Mouse (Mus musculus): Measurements from ENCODE around the gene Mrpl47. TPM values are rescaled to one million over a fixed set of nuclear protein-coding genes. Genes with fewer than 3 reads are reported as not detected.
"Not testable (repeated sequence)": the region's sequence is repeated elsewhere in the genome, so short reads cannot be mapped to it uniquely, and the experiment has no call there.

The Mrpl47 gene
- polyA plus RNA-seq, 1 experiment, result 10.8 TPM

DNA sequence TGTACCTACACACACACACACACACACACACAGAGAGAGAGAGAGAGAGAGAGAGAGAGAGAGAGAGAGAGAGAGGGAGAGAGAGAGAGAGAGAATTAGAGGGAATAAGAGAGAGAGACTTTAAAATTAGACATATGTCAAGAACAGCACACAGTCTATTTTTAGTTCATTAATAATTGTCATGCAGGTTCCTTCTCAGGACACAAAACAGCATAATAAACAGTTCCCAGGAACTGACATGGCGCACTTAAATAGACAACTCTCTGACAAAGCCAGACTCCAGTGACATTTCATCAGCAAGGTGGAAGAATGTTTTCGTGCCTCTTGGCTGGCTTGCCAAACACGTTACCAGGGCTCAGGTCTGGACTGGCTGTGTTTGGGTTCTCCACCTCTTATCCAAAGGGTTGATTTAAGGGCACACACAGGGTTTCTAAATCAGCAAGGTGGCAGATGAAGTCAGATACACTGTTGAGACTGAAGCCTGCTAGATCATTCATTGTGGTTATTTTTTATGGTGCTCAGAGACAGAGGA lies 17.0 kb upstream of the Mrpl47 start:
- no peak for TF ChIP-seq CEBPB (IDR thresholded peaks at IDR 0.05; ENCODE audit: insufficient read depth, poor library complexity, severe bottlenecking)
- TF ChIP-seq REST (IDR thresholded peaks at IDR 0.05; ENCODE audit: insufficient read depth, insufficient read length), result no peak
- TF ChIP-seq POLR2AphosphoS2 (IDR thresholded peaks at IDR 0.05; ENCODE audit: insufficient read length, low read depth), result no peak
- TF ChIP-seq MYOG (IDR thresholded peaks at IDR 0.05; ENCODE audit: control insufficient read depth in 1 of 3, insufficient read depth in 1 of 3, insufficient read length in 2 of 3, low read depth in 2 of 3), result no peak
- no peak for TF ChIP-seq SRF (IDR thresholded peaks at IDR 0.05; ENCODE audit: control insufficient read depth, insufficient read length, low read depth)
- no peak for TF ChIP-seq TCF3 (IDR thresholded peaks at IDR 0.05; ENCODE audit: insufficient read length, low read depth)
- TF ChIP-seq TCF12 (IDR thresholded peaks at IDR 0.05; ENCODE audit: insufficient read depth, poor library complexity, severe bottlenecking), result no peak
- TF ChIP-seq USF1 (IDR thresholded peaks at IDR 0.05; ENCODE audit: low read depth), result no peak
- no peak for TF ChIP-seq MAX (IDR thresholded peaks at IDR 0.05; ENCODE audit: low read depth)
- TF ChIP-seq E2F4 (IDR thresholded peaks at IDR 0.05; ENCODE audit: insufficient read depth), result no peak
- no peak for TF ChIP-seq MYOD1 (IDR thresholded peaks at IDR 0.05; ENCODE audit: control insufficient read depth in 1 of 3, insufficient read length in 2 of 3, low read depth in 2 of 3)
- no peak for TF ChIP-seq POLR2A (IDR thresholded peaks at IDR 0.05; ENCODE audit: insufficient read length, low read depth)
- H3ac ChIP-seq (ENCODE audit: control insufficient read depth, insufficient read length), result no peak overlapping the region
- H3K27me3 ChIP-seq (ENCODE audit: control insufficient read depth, insufficient read depth, insufficient read length), result no peaks in the 10 kb centered on the region
- no peak overlapping the region for H3K4me3 ChIP-seq
- peaks cover 21% of the 10 kb centered on the region for H3K36me3 ChIP-seq (ENCODE audit: control insufficient read depth, insufficient read depth)
- no peak overlapping the region for H3K4me2 ChIP-seq (ENCODE audit: low read depth)
- H3K79me2 ChIP-seq (ENCODE audit: control insufficient read depth, insufficient read depth), result no peaks in the 10 kb centered on the region

GRCm38 (mm10) chr3:32749820-32750579 lies 12.6 kb upstream of the Mrpl47 start:
- Histone ChIP-seq H3K4me2 (ENCODE audit: low read depth) (no peak overlapping the region), H3K4me3 (no peak overlapping the region), H3K36me3 (ENCODE audit: control insufficient read depth, insufficient read depth) (peaks cover 42% of the 10 kb centered on the region), H3K27me3 (ENCODE audit: control insufficient read depth, insufficient read depth, insufficient read length) (no peaks in the 10 kb centered on the region), H3ac (ENCODE audit: control insufficient read depth, insufficient read length) (no peak overlapping the region), H3K79me2 (ENCODE audit: control insufficient read depth, insufficient read depth) (peaks cover 3% of the 10 kb centered on the region)
- TF ChIP-seq MAX (IDR thresholded peaks at IDR 0.05; ENCODE audit: low read depth) (no peak), POLR2AphosphoS2 (IDR thresholded peaks at IDR 0.05; ENCODE audit: insufficient read length, low read depth) (no peak), MYOG (IDR thresholded peaks at IDR 0.05; ENCODE audit: control insufficient read depth in 1 of 3, insufficient read depth in 1 of 3, insufficient read length in 2 of 3, low read depth in 2 of 3) (no peak), SRF (IDR thresholded peaks at IDR 0.05; ENCODE audit: control insufficient read depth, insufficient read length, low read depth) (no peak), CEBPB (IDR thresholded peaks at IDR 0.05; ENCODE audit: insufficient read depth, poor library complexity, severe bottlenecking) (no peak), TCF12 (IDR thresholded peaks at IDR 0.05; ENCODE audit: insufficient read depth, poor library complexity, severe bottlenecking) (no peak), USF1 (IDR thresholded peaks at IDR 0.05; ENCODE audit: low read depth) (no peak), E2F4 (IDR thresholded peaks at IDR 0.05; ENCODE audit: insufficient read depth) (no peak), MYOD1 (IDR thresholded peaks at IDR 0.05; ENCODE audit: control insufficient read depth in 1 of 3, insufficient read length in 2 of 3, low read depth in 2 of 3) (no peak), POLR2A (IDR thresholded peaks at IDR 0.05; ENCODE audit: insufficient read length, low read depth) (no peak), TCF3 (IDR thresholded peaks at IDR 0.05; ENCODE audit: insufficient read length, low read depth) (no peak), REST (IDR thresholded peaks at IDR 0.05; ENCODE audit: insufficient read depth, insufficient read length) (no peak)

DNA sequence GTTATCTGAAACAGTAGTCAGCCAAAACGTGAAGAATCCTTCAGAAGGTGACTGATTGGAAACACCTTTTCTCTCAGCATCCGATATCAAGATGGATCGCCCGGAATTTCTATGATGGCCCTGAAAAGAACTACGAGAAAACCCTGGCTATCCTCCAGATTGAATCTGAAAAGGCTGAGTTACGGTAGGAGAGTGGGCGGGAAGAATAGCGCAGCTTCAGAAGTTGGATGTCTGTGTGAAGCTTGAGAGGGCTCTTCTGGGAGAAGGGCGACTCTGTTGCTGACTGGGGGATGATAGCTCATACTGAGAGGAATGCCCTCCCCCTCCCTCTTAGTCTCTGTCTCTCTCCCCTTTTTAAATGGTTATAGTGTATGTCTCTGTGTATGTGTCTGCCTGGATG lies 11.0 kb upstream of the Mrpl47 start:
- Histone ChIP-seq H3K79me2 (ENCODE audit: control insufficient read depth, insufficient read depth) (peaks cover 3% of the 10 kb centered on the region), H3K36me3 (ENCODE audit: control insufficient read depth, insufficient read depth) (peaks cover 42% of the 10 kb centered on the region), H3K27me3 (ENCODE audit: control insufficient read depth, insufficient read depth, insufficient read length) (no peaks in the 10 kb centered on the region), H3K4me3 (no peak overlapping the region), H3K4me2 (ENCODE audit: low read depth) (no peak overlapping the region), H3ac (ENCODE audit: control insufficient read depth, insufficient read length) (no peak overlapping the region)
- TF ChIP-seq POLR2AphosphoS2 (IDR thresholded peaks at IDR 0.05; ENCODE audit: insufficient read length, low read depth), result no peak
- TF ChIP-seq TCF3 (IDR thresholded peaks at IDR 0.05; ENCODE audit: insufficient read length, low read depth), result no peak
- TF ChIP-seq POLR2A (IDR thresholded peaks at IDR 0.05; ENCODE audit: insufficient read length, low read depth), result no peak

DNA sequence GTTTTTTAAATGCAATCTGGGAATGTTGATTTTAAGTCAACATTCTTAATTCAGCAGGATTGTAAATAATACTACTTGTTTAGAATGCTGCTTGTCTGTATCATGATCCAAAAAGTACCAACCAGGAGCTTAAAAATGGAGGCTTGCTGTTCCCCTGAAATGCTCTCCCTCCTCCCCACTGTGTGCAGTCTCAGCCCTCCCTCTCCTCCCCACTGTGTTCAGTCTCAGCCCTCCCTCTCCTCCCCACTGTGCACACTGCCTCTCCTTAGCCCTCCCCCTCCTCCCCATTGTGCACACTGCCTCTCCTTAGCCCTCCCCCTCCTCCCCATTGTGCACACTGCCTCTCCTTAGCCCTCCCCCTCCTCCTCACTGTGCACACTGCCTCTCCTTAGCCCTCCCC lies 8.0 kb upstream of the Mrpl47 start:
- H3K27me3 ChIP-seq (ENCODE audit: control insufficient read depth, insufficient read depth, insufficient read length); H3K4me2 ChIP-seq (ENCODE audit: low read depth); H3ac ChIP-seq (ENCODE audit: control insufficient read depth, insufficient read length); H3K4me3 ChIP-seq: not testable (repeated sequence)
- peaks cover 28% of the 10 kb centered on the region for H3K79me2 ChIP-seq (ENCODE audit: control insufficient read depth, insufficient read depth)
- peaks cover 40% of the 10 kb centered on the region for H3K36me3 ChIP-seq (ENCODE audit: control insufficient read depth, insufficient read depth)

- TF ChIP-seq POLR2AphosphoS2 (IDR thresholded peaks at IDR 0.05; ENCODE audit: insufficient read length, low read depth) (no peak), E2F4 (IDR thresholded peaks at IDR 0.05; ENCODE audit: insufficient read depth) (no peak), MYOD1 (IDR thresholded peaks at IDR 0.05; ENCODE audit: control insufficient read depth in 1 of 3, insufficient read length in 2 of 3, low read depth in 2 of 3) (no peak), CEBPB (IDR thresholded peaks at IDR 0.05; ENCODE audit: insufficient read depth, poor library complexity, severe bottlenecking) (no peak), MYOG (IDR thresholded peaks at IDR 0.05; ENCODE audit: control insufficient read depth in 1 of 3, insufficient read depth in 1 of 3, insufficient read length in 2 of 3, low read depth in 2 of 3) (no peak), MAX (IDR thresholded peaks at IDR 0.05; ENCODE audit: low read depth) (no peak), USF1 (IDR thresholded peaks at IDR 0.05; ENCODE audit: low read depth) (no peak), POLR2A (IDR thresholded peaks at IDR 0.05; ENCODE audit: insufficient read length, low read depth) (no peak), TCF12 (IDR thresholded peaks at IDR 0.05; ENCODE audit: insufficient read depth, poor library complexity, severe bottlenecking) (no peak), SRF (IDR thresholded peaks at IDR 0.05; ENCODE audit: control insufficient read depth, insufficient read length, low read depth) (no peak), REST (IDR thresholded peaks at IDR 0.05; ENCODE audit: insufficient read depth, insufficient read length) (no peak), TCF3 (IDR thresholded peaks at IDR 0.05; ENCODE audit: insufficient read length, low read depth) (no peak)
- no peak overlapping the region for H3K4me2 ChIP-seq (ENCODE audit: low read depth)
- H3K79me2 ChIP-seq (ENCODE audit: control insufficient read depth, insufficient read depth), result peaks cover 33% of the 10 kb centered on the region
- H3K4me3 ChIP-seq, result no peak overlapping the region
- H3K36me3 ChIP-seq (ENCODE audit: control insufficient read depth, insufficient read depth), result peaks cover 40% of the 10 kb centered on the region
- no peak overlapping the region for H3ac ChIP-seq (ENCODE audit: control insufficient read depth, insufficient read length)
- H3K27me3 ChIP-seq (ENCODE audit: control insufficient read depth, insufficient read depth, insufficient read length), result no peaks in the 10 kb centered on the region
These were observed 7.6 kb upstream of the Mrpl47 start for GRCm38 (mm10) chr3:32745001-32745400.

All from myocyte (in vitro differentiated cells).